Comparison of ENCODE assay signal across 11 mouse cellular contexts in the genomic region with DNA sequence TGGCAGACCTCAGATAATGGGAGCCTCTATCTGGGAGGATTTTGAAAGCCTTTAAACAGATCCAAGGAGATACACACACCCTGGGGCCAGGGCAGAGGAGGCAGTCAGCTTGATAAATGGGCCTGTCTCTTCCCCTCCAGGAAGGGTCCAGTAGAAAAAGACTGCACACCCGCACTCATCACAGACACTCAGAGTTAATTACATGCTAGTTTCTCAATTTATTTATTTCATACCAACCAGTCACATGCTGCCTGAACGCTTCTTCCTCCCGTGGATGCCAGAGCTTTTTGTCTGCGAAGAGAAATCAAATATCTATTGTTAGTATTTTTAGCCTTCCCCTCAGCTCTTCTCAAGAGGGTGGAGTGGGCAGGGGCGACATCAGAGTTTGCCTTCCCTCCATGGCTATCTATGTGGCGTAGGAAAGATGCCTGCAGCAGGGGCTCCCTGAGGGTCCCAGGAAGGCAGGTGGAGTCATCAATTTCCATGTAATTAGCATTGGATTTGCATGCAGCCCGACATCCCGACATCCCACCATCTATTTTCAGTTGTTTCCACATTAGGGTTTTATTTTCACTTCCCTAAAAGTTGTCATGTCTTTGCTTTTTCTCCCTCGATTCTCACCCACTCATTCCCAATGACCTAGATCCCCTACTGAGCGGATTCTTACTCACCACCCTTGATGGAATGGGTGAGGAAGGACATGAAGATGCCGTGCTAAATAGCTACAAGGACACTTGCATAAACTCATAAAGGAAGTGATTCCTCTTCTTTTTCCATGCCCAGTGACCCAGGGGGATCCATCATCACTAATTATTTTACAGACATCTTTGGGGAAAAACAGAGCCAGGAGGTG. TPM values are rescaled to one million over a fixed set of nuclear protein-coding genes. Genes with fewer than 3 reads are reported as not detected.
A peak's percentile ranks its signal among the peaks of the same experiment; 100 is the strongest.
DNase-seq lines count a peak whose midpoint lies in the region; ATAC-seq and TF ChIP-seq lines count a peak whose summit lies in the region.
"Had no signal": no experiment of that assay in that cellular context is flagged by ENCODE, and none has a peak within 500 bp of the region (broad histone marks: within the 10 kb centered on the region; RNA-seq: fewer than 3 reads in every experiment).

No protein-coding gene starts in this region.

- no peak for TF ChIP-seq POLR2A in cortical plate, adult 2 months (IDR thresholded peaks at IDR 0.05; ENCODE audit: extremely low read depth, insufficient read depth, low read length)

- H3K4me1 ChIP-seq in cortical plate, adult 2 months (ENCODE audit: control insufficient read depth, insufficient read depth, low read length) = peaks cover 15% of the 10 kb centered on the region
- H3K4me1 ChIP-seq in hindbrain, embryonic 11.5 days (replicated peaks; ENCODE audit: control insufficient read depth, insufficient read depth, low read length) = no peaks in the 10 kb centered on the region
- peaks cover 13% of the 10 kb centered on the region; the same call in 1 of the 2 replicates for H3K4me1 ChIP-seq in midbrain, embryonic 16.5 days (ENCODE audit: control insufficient read depth, insufficient read depth, low read length)
- no peaks in the 10 kb centered on the region for H3K4me1 ChIP-seq in intestine, postnatal 0 days (replicated peaks; ENCODE audit: control insufficient read depth, insufficient read depth, low read length)

- H3K27me3 ChIP-seq in hindbrain, embryonic 11.5 days (ENCODE audit: control insufficient read depth, insufficient read depth, low read length) = no peaks in the 10 kb centered on the region
- H3K27me3 ChIP-seq in midbrain, embryonic 16.5 days (ENCODE audit: control insufficient read depth, insufficient read depth, low read depth, low read length) = no peaks in the 10 kb centered on the region
- no peaks in the 10 kb centered on the region for H3K27me3 ChIP-seq in intestine, postnatal 0 days (replicated peaks; ENCODE audit: control insufficient read depth, insufficient read depth, low read length)
- H3K27me3 ChIP-seq: intestine, embryonic 15.5 days had no signal

- no peaks in the 10 kb centered on the region for H3K36me3 ChIP-seq in hindbrain, embryonic 11.5 days (ENCODE audit: control insufficient read depth, insufficient read depth, low read length)
- no peaks in the 10 kb centered on the region for H3K36me3 ChIP-seq in midbrain, embryonic 16.5 days (ENCODE audit: control insufficient read depth, insufficient read depth, low read length)
- H3K36me3 ChIP-seq in intestine, postnatal 0 days (ENCODE audit: control insufficient read depth, insufficient read depth) = no peaks in the 10 kb centered on the region
- H3K36me3 ChIP-seq: intestine, embryonic 15.5 days had no signal

- peak; percentile 53; the same call in 1 of the 2 replicates for ATAC-seq in hindbrain, embryonic 11.5 days (ENCODE audit: low FRiP score)
- ATAC-seq in midbrain, embryonic 16.5 days = peak; percentile 23; the same call in 1 of the 2 replicates
- ATAC-seq in intestine, postnatal 0 days = no peak
- ATAC-seq: intestine, embryonic 15.5 days had no signal

- no peak overlapping the region for H3K4me3 ChIP-seq in left cerebral cortex, adult 2 months
- H3K4me3 ChIP-seq in cortical plate, adult 2 months (ENCODE audit: insufficient read depth, low read length) = no peak overlapping the region
- no peak overlapping the region for H3K4me3 ChIP-seq in hindbrain, embryonic 11.5 days (ENCODE audit: low read depth, low read length)
- no peak overlapping the region for H3K4me3 ChIP-seq in midbrain, embryonic 16.5 days (ENCODE audit: low read depth, low read length)
- no peak overlapping the region for H3K4me3 ChIP-seq in intestine, postnatal 0 days (ENCODE audit: low read depth, low read length)
- H3K4me3 ChIP-seq: intestine, embryonic 15.5 days had no signal

- DNase-seq in left cerebral cortex, adult 2 months (ENCODE audit: extremely low spot score in 1 of 2, low spot score in 2 of 2) = no peak
- no peak for DNase-seq in left cerebral cortex, adult 9 months (ENCODE audit: low spot score in 2 of 2)
- no peak for DNase-seq in hindbrain, embryonic 11.5 days (ENCODE audit: low spot score)
- no peak for DNase-seq in urinary bladder, adult 2 months (ENCODE audit: low spot score)
- DNase-seq: heart, adult 18-20 months; lung, adult 18-20 months; thymus, postnatal 25 days had no signal

- intact Hi-C loops in left cerebral cortex, adult 2 months (cut with DNase I) = loop anchor here (5.0 kb wide), 2 partner anchors 56 to 106 kb away; no protein-coding TSS in a partner anchor

- WGBS in hindbrain, embryonic 11.5 days = 57% methylated on average over 11 of the region's 11 CpGs
- 40% methylated on average over 11 of the region's 11 CpGs for WGBS in midbrain, embryonic 16.5 days
- 63% methylated on average over 11 of the region's 11 CpGs for WGBS in intestine, postnatal 0 days

- H3K9me3 ChIP-seq in hindbrain, embryonic 11.5 days (ENCODE audit: control insufficient read depth, low read length) = no peaks in the 10 kb centered on the region
- no peaks in the 10 kb centered on the region for H3K9me3 ChIP-seq in midbrain, embryonic 16.5 days (replicated peaks; ENCODE audit: control insufficient read depth, low read length, poor library complexity, severe bottlenecking)
- H3K9me3 ChIP-seq in intestine, postnatal 0 days (ENCODE audit: control insufficient read depth) = no peaks in the 10 kb centered on the region
- H3K9me3 ChIP-seq: intestine, embryonic 15.5 days had no signal

- H3K27ac ChIP-seq in left cerebral cortex, adult 2 months = peak overlapping the region; percentile 61
- peak overlapping the region; percentile 23 for H3K27ac ChIP-seq in cortical plate, adult 2 months (ENCODE audit: insufficient read depth, low read length)
- H3K27ac ChIP-seq in hindbrain, embryonic 11.5 days (ENCODE audit: low read depth, low read length) = peak overlapping the region; percentile 59
- peak overlapping the region; percentile 65 for H3K27ac ChIP-seq in midbrain, embryonic 16.5 days (ENCODE audit: low read length)
- H3K27ac ChIP-seq in intestine, postnatal 0 days (ENCODE audit: low read depth, low read length) = no peak overlapping the region
- H3K27ac ChIP-seq: intestine, embryonic 15.5 days had no signal

- H3K4me2 ChIP-seq in hindbrain, embryonic 11.5 days (replicated peaks; ENCODE audit: low read depth, low read length) = no peak overlapping the region
- H3K4me2 ChIP-seq in midbrain, embryonic 16.5 days (ENCODE audit: low read length) = no peak overlapping the region
- no peak overlapping the region for H3K4me2 ChIP-seq in intestine, postnatal 0 days (replicated peaks; ENCODE audit: low read depth)
- H3K4me2 ChIP-seq: intestine, embryonic 15.5 days had no signal

- TF ChIP-seq CTCF in left cerebral cortex, adult 2 months (IDR thresholded peaks at IDR 0.05) = no peak
- TF ChIP-seq CTCF in cortical plate, adult 2 months (IDR thresholded peaks at IDR 0.05; ENCODE audit: extremely low read depth, insufficient read depth, low read length) = no peak
- TF ChIP-seq CTCF in intestine, postnatal 0 days (IDR thresholded peaks at IDR 0.05; ENCODE audit: low read depth) = no peak

- no peak overlapping the region for H3K9ac ChIP-seq in hindbrain, embryonic 11.5 days (ENCODE audit: low read depth, low read length)
- peak overlapping the region; percentile 21; the same call in 1 of the 2 replicates for H3K9ac ChIP-seq in midbrain, embryonic 16.5 days (ENCODE audit: low read depth, low read length)
- H3K9ac ChIP-seq in intestine, postnatal 0 days (ENCODE audit: low read depth, low read length) = no peak overlapping the region
- H3K9ac ChIP-seq: intestine, embryonic 15.5 days had no signal

RNA-seq across cellular contexts. Expression of a gene that starts 46.9 kb away (rescaled TPM):
- under 1 TPM in 1 of 2 experiments, not detected in 1; 0.18 TPM for total RNA-seq in left cerebral cortex, adult 2 months (2021)
- polyA plus RNA-seq in cortical plate, adult 2 months (2012; rRNA removed) = 0.06 TPM in 1 of 2 replicates, not detected in the other
- 0.06 and 0.17 TPM in 2 replicates for polyA plus RNA-seq in hindbrain, embryonic 11.5 days (2014; fragmentation: Nextera tagmentation; extraction: Ambion mirVana)
- 0.21 TPM in 2 replicates for polyA plus RNA-seq in midbrain, embryonic 16.5 days (2015; fragmentation: Nextera tagmentation; extraction: Ambion mirVana)
- 0.07 TPM in 1 of 2 replicates, not detected in the other for polyA plus RNA-seq in intestine, postnatal 0 days (2015; fragmentation: Nextera tagmentation; extraction: Ambion mirVana)
- 0.08 and 0.10 TPM in 2 replicates for polyA plus RNA-seq in urinary bladder, adult 2 months (2012; rRNA removed)
